Mouse (Mus musculus): Measurements from ENCODE around the gene Fbxl7. TPM values are rescaled to one million over a fixed set of nuclear protein-coding genes. Genes with fewer than 3 reads are reported as not detected.

The Fbxl7 gene
- polyA plus RNA-seq, 1 experiment from 2014 or later: 3.6 TPM

- Histone ChIP-seq H3K27ac (ENCODE audit: low read depth, low read length) (no peak overlapping the region), H3K4me1 (replicated peaks; ENCODE audit: control insufficient read depth, insufficient read depth, low read length) (no peaks in the 10 kb centered on the region), H3K36me3 (ENCODE audit: control insufficient read depth, insufficient read depth) (no peaks in the 10 kb centered on the region), H3K4me3 (ENCODE audit: low read depth, low read length) (no peak overlapping the region), H3K4me2 (replicated peaks; ENCODE audit: low read depth) (no peak overlapping the region), H3K9ac (ENCODE audit: low read depth, low read length) (no peak overlapping the region), H3K27me3 (replicated peaks; ENCODE audit: control insufficient read depth, insufficient read depth, low read length) (no peaks in the 10 kb centered on the region), H3K9me3 (ENCODE audit: control insufficient read depth) (no peaks in the 10 kb centered on the region)
- no peak for TF ChIP-seq CTCF (IDR thresholded peaks at IDR 0.05; ENCODE audit: low read depth)
- no peak for ATAC-seq
- WGBS: 34% methylated on average over 7 of the region's 7 CpGs
These were observed 276.2 kb downstream of the Fbxl7 start for GRCm38 (mm10) chr15:26619221-26619620.

- no peak overlapping the region for H3K9ac ChIP-seq (ENCODE audit: low read depth, low read length)
- 81% methylated on average over 3 of the region's 3 CpGs for WGBS
- H3K4me2 ChIP-seq (replicated peaks; ENCODE audit: low read depth): no peak overlapping the region
- H3K4me1 ChIP-seq (replicated peaks; ENCODE audit: control insufficient read depth, insufficient read depth, low read length): no peaks in the 10 kb centered on the region
- ATAC-seq: no peak
- H3K36me3 ChIP-seq (ENCODE audit: control insufficient read depth, insufficient read depth): no peaks in the 10 kb centered on the region
- no peaks in the 10 kb centered on the region for H3K27me3 ChIP-seq (replicated peaks; ENCODE audit: control insufficient read depth, insufficient read depth, low read length)
- no peak for TF ChIP-seq CTCF (IDR thresholded peaks at IDR 0.05; ENCODE audit: low read depth)
- H3K9me3 ChIP-seq (ENCODE audit: control insufficient read depth): no peaks in the 10 kb centered on the region
- H3K4me3 ChIP-seq (ENCODE audit: low read depth, low read length): no peak overlapping the region
- H3K27ac ChIP-seq (ENCODE audit: low read depth, low read length): no peak overlapping the region
These were observed 299.1 kb downstream of the Fbxl7 start for GRCm38 (mm10) chr15:26596239-26596638.

GRCm38 (mm10) chr15:26579947-26580709 is 315.3 kb downstream of the Fbxl7 start:
- H3K4me3 ChIP-seq (ENCODE audit: low read depth, low read length): no peak overlapping the region
- no peaks in the 10 kb centered on the region for H3K27me3 ChIP-seq (replicated peaks; ENCODE audit: control insufficient read depth, insufficient read depth, low read length)
- ATAC-seq: no peak
- H3K9ac ChIP-seq (ENCODE audit: low read depth, low read length): no peak overlapping the region
- 52% methylated on average over 8 of the region's 8 CpGs for WGBS
- H3K27ac ChIP-seq (ENCODE audit: low read depth, low read length): no peak overlapping the region
- no peak overlapping the region for H3K4me2 ChIP-seq (replicated peaks; ENCODE audit: low read depth)
- no peaks in the 10 kb centered on the region for H3K36me3 ChIP-seq (ENCODE audit: control insufficient read depth, insufficient read depth)
- no peaks in the 10 kb centered on the region for H3K4me1 ChIP-seq (replicated peaks; ENCODE audit: control insufficient read depth, insufficient read depth, low read length)
- no peak for TF ChIP-seq CTCF (IDR thresholded peaks at IDR 0.05; ENCODE audit: low read depth)
- no peaks in the 10 kb centered on the region for H3K9me3 ChIP-seq (ENCODE audit: control insufficient read depth)

GRCm38 (mm10) chr15:26578500-26578899 is 316.9 kb downstream of the Fbxl7 start:
- no peaks in the 10 kb centered on the region for H3K9me3 ChIP-seq (ENCODE audit: control insufficient read depth)

GRCm38 (mm10) chr15:26566076-26566475 is 329.3 kb downstream of the Fbxl7 start:
- Histone ChIP-seq H3K27me3 (replicated peaks; ENCODE audit: control insufficient read depth, insufficient read depth, low read length) (no peaks in the 10 kb centered on the region), H3K9ac (ENCODE audit: low read depth, low read length) (no peak overlapping the region), H3K9me3 (ENCODE audit: control insufficient read depth) (no peaks in the 10 kb centered on the region), H3K4me2 (replicated peaks; ENCODE audit: low read depth) (no peak overlapping the region), H3K4me3 (ENCODE audit: low read depth, low read length) (no peak overlapping the region), H3K4me1 (replicated peaks; ENCODE audit: control insufficient read depth, insufficient read depth, low read length) (no peaks in the 10 kb centered on the region), H3K27ac (ENCODE audit: low read depth, low read length) (no peak overlapping the region), H3K36me3 (ENCODE audit: control insufficient read depth, insufficient read depth) (no peaks in the 10 kb centered on the region)
- ATAC-seq: no peak
- WGBS: 59% methylated on average over 2 of the region's 2 CpGs
- no peak for TF ChIP-seq CTCF (IDR thresholded peaks at IDR 0.05; ENCODE audit: low read depth)

More at GRCm38 (mm10) chr15:26578500-26578899, 316.9 kb downstream of the Fbxl7 start:
- TF ChIP-seq CTCF (IDR thresholded peaks at IDR 0.05; ENCODE audit: low read depth): no peak
- Histone ChIP-seq H3K9ac (ENCODE audit: low read depth, low read length) (no peak overlapping the region), H3K27me3 (replicated peaks; ENCODE audit: control insufficient read depth, insufficient read depth, low read length) (no peaks in the 10 kb centered on the region), H3K27ac (ENCODE audit: low read depth, low read length) (no peak overlapping the region), H3K4me3 (ENCODE audit: low read depth, low read length) (no peak overlapping the region), H3K4me1 (replicated peaks; ENCODE audit: control insufficient read depth, insufficient read depth, low read length) (no peaks in the 10 kb centered on the region), H3K4me2 (replicated peaks; ENCODE audit: low read depth) (no peak overlapping the region), H3K36me3 (ENCODE audit: control insufficient read depth, insufficient read depth) (no peaks in the 10 kb centered on the region)
- no peak for ATAC-seq
- 87% methylated on average over 1 of the region's 1 CpGs for WGBS

- no peak overlapping the region for H3K4me3 ChIP-seq (ENCODE audit: low read depth, low read length)
- H3K27me3 ChIP-seq (replicated peaks; ENCODE audit: control insufficient read depth, insufficient read depth, low read length): no peaks in the 10 kb centered on the region
- H3K9ac ChIP-seq (ENCODE audit: low read depth, low read length): no peak overlapping the region
- TF ChIP-seq CTCF (IDR thresholded peaks at IDR 0.05; ENCODE audit: low read depth): no peak
- no peaks in the 10 kb centered on the region for H3K9me3 ChIP-seq (ENCODE audit: control insufficient read depth)
- no peak overlapping the region for H3K27ac ChIP-seq (ENCODE audit: low read depth, low read length)
- ATAC-seq: no peak
- H3K4me2 ChIP-seq (replicated peaks; ENCODE audit: low read depth): no peak overlapping the region
- 82% methylated on average over 10 of the region's 10 CpGs for WGBS
- H3K4me1 ChIP-seq (replicated peaks; ENCODE audit: control insufficient read depth, insufficient read depth, low read length): no peaks in the 10 kb centered on the region
- no peaks in the 10 kb centered on the region for H3K36me3 ChIP-seq (ENCODE audit: control insufficient read depth, insufficient read depth)
These were observed 341.8 kb downstream of the Fbxl7 start for GRCm38 (mm10) chr15:26553620-26554019.
